Mouse (Mus musculus) liver, embryonic 13.5 days (tissue): ENCODE measurements around the gene Pfkfb4. TPM values are rescaled to one million over a fixed set of nuclear protein-coding genes. Genes with fewer than 3 reads are reported as not detected.

ENCODE experiments used
- ATAC-seq: fragments of 200-750 bp; cut with Nextera tagmentation; 2 replicates; pipeline ENCODE4 v1.8.0; 2017; ENCODE audit warnings: low read depth, mild to moderate bottlenecking, moderate number of reproducible peaks, moderate library complexity
- DNase-seq: peaks from one replicate; pipeline ENCODE4 v3.0.0; 2022
- H3K27ac ChIP-seq: fragments of 300-500 bp; sonication (generic); 2 replicates; pipeline ENCODE4 v1.5.1; 2015; ENCODE audit warnings: moderate library complexity, mild to moderate bottlenecking, inconsistent platforms
- H3K27me3 ChIP-seq: fragments of 300-500 bp; sonication (generic); 2 replicates; pipeline ENCODE4 v1.6.1; 2015; ENCODE audit warnings: mild to moderate bottlenecking, inconsistent platforms
- H3K36me3 ChIP-seq: fragments of 300-500 bp; sonication (generic); 2 replicates; pipeline ENCODE4 v1.6.1; 2015; ENCODE audit warnings: mild to moderate bottlenecking, inconsistent platforms
- H3K4me1 ChIP-seq: fragments of 300-500 bp; sonication (generic); replicated peaks from 2 replicates; pipeline ENCODE4 v1.6.1; 2015; ENCODE audit warnings: inconsistent platforms
- H3K4me2 ChIP-seq: fragments of 300-500 bp; sonication (generic); 2 replicates; pipeline ENCODE4 v1.6.1; 2015; ENCODE audit warnings: inconsistent platforms, mild to moderate bottlenecking, moderate library complexity
- H3K4me3 ChIP-seq: fragments of 300-500 bp; sonication (generic); replicated peaks from 2 replicates; pipeline ENCODE4 v1.5.1; 2015; ENCODE audit warnings: mild to moderate bottlenecking, inconsistent platforms
- H3K9ac ChIP-seq: fragments of 300-500 bp; sonication (generic); 2 replicates; pipeline ENCODE4 v1.6.1; 2015; ENCODE audit warnings: mild to moderate bottlenecking, inconsistent platforms
- H3K9me3 ChIP-seq: fragments of 300-500 bp; sonication (generic); replicated peaks from 2 replicates; pipeline ENCODE4 v1.6.1; 2016; ENCODE audit warnings: inconsistent platforms
- WGBS: fragments of 180-500 bp; shearing (Covaris S2); methylation state at CpG from one replicate; pipeline ENCODE4 v1.1.7; 2015; ENCODE audit not compliant: insufficient replicate concordance; 5-methylcytosine and 5-hydroxymethylcytosine counted together
- polyA plus RNA-seq: library from polyadenylated mRNA; unstranded; fragments of >200 nt; fragmentation: Nextera tagmentation; extraction: Ambion mirVana; gene quantifications from 2 replicates; pipeline ENCODE4 v1.2.1, GENCODE M21; 2015

The Pfkfb4 gene
- polyA plus RNA-seq: 2.3 and 2.5 TPM in 2 replicates

DNA sequence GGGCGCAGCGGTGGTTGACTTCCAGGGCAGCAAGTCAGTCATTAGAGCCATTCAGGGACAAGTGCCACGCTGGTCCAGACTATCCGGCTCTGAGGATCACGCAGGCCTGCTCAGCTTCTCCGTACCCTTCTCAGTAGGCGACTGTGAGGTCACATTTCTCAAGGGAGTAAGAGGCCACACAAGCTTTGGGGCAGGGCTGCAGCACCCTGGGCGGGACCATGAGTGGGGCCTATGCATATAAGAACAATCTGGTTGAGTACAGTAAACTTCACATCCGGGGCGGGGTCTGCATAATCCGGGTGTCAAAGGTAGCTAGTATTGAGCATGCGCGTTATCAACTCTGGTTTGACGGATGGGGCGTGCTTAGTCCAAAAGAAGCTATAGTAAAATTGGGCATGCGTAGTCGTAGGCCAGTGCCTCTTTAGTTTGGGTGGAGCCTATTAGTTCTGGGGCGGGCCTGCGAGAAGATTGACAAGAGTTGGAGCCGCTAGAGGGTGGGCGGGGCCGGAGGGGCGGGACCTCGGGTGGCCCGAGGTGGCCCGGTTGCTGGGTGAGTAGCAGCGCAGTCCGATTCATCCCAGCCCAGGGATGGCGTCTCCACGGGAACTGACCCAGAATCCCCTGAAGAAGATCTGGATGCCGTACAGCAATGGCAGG, at the start of gene Pfkfb4:
TSS of gene Pfkfb4 (plus strand) at position 351 of the 657 bp plus-strand sequence.
- DNase-seq: peak; percentile 97
- H3K36me3 ChIP-seq: no peaks in the 10 kb centered on the region
- 2% methylated on average over 31 of the region's 31 CpGs for WGBS
- no peaks in the 10 kb centered on the region for H3K9me3 ChIP-seq
- peak within 1 kb of the TSS; percentile 65 for H3K4me3 ChIP-seq
- peak within 1 kb of the TSS; percentile 91 for H3K4me2 ChIP-seq
- ATAC-seq: peak; percentile 96
- H3K9ac ChIP-seq: peak within 1 kb of the TSS; percentile 65
- H3K27me3 ChIP-seq: no peaks in the 10 kb centered on the region
- H3K27ac ChIP-seq: peak within 1 kb of the TSS; percentile 77
- H3K4me1 ChIP-seq: peaks cover 76% of the 10 kb centered on the region

- Histone ChIP-seq H3K4me2 (no peak overlapping the region), H3K9ac (no peak overlapping the region), H3K4me3 (no peak overlapping the region), H3K4me1 (peaks cover 24% of the 10 kb centered on the region), H3K9me3 (no peaks in the 10 kb centered on the region), H3K27ac (no peak overlapping the region), H3K36me3 (peaks cover 94% of the 10 kb centered on the region), H3K27me3 (no peaks in the 10 kb centered on the region)
- peak; percentile 27; the same call in 1 of the 2 replicates for ATAC-seq
- no peak for DNase-seq
- 83% methylated on average over 9 of the region's 9 CpGs for WGBS
Observed at GRCm38 (mm10) chr9:108945111-108945510, 46.5 kb upstream of the Pfkfb4 start.

- H3K9me3 ChIP-seq: no peaks in the 10 kb centered on the region
- H3K4me3 ChIP-seq: no peak overlapping the region
- H3K4me1 ChIP-seq: peaks cover 24% of the 10 kb centered on the region
- H3K27ac ChIP-seq: no peak overlapping the region
- H3K4me2 ChIP-seq: no peak overlapping the region
- DNase-seq (no peak), ATAC-seq (peak; percentile 39)
- WGBS: 46% methylated on average over 5 of the region's 5 CpGs
- H3K27me3 ChIP-seq: no peaks in the 10 kb centered on the region
- peaks cover 94% of the 10 kb centered on the region for H3K36me3 ChIP-seq
- H3K9ac ChIP-seq: no peak overlapping the region
Observed at GRCm38 (mm10) chr9:108945608-108946007, 46.0 kb upstream of the Pfkfb4 start.

DNA sequence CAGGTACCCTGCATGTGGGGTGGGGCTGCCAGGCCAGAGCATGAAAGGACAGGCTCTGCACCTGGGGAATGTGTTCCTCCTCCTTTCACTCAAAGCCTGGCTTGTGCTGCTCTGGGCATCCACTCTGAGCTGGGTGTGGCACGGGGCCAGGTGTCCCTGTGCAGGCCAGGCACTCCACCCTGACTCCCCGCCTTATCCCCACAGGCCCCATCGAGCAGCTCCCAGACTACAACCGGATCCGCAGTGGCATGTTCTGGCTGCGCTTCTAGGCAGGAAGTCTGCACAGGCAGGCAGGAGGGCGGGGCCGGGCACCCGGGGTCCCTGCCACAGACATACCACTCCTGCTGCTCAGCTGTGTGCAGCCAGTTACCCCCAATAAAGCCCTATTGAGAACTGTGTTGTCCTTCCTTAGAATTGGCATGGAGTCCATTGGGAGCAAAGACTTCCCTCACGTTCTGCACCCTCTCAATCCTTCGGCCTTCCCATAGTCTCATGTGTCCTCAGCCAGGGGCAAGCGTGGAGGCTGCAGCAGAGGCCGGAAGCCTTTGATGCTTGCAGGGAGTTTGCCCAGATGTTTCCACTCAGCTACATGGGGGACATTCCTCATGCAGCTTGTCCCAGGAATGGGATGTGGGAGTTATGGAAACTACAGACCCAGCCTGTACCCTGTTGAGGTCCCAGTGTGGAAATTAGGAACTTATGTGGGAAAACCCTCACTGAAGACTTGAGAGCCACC, 42.2 kb upstream of the Pfkfb4 start:
- DNase-seq: no peak
- ATAC-seq: no peak
- no peak overlapping the region for H3K27ac ChIP-seq

DNA sequence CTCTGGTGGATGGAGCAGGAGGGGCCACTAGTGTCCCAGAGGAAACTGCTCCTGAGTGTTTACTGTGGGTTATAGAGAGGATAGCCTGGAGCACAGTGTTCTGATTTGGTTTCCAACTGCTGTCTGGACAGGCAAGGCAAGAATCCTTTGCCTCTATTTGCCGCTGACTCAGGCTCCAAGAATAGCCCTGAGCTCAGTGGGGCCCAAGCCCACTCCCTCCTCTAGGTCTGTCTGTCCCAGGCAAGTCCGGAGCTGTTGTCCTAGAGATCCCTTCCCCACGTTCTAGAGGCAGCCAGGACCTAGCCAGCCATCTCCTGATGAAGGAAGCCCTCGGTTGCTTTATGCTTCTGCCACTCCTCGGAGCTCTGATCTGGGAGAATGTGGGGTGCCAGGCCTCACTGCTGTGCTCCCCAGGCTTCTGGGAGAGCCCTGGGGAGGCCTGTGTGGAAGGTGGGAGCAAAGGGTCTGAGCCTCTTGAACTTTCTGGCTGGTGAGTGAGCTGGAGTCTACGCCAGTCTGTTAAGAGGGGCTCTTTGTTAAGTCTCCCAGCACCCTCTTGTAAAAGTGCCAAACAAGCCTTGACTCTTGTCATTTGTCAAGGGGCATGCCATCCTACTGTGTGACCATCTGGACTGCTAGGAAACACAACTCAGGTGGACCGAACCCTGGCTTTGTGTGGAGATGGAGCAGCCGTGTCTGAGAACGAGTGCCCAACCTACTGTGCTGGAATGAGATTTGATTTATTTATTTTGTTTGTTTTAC, 41.4 kb upstream of the Pfkfb4 start:
- DNase-seq: no peak
- no peaks in the 10 kb centered on the region for H3K9me3 ChIP-seq
- no peak overlapping the region for H3K27ac ChIP-seq
- no peak for ATAC-seq
- peaks cover 4% of the 10 kb centered on the region; the same call in 1 of the 2 replicates for H3K4me1 ChIP-seq
- 81% methylated on average over 9 of the region's 9 CpGs for WGBS
- H3K4me2 ChIP-seq: no peak overlapping the region
- peaks cover 54% of the 10 kb centered on the region for H3K36me3 ChIP-seq
- H3K4me3 ChIP-seq: no peak overlapping the region
- no peak overlapping the region for H3K9ac ChIP-seq
- peaks cover 31% of the 10 kb centered on the region for H3K27me3 ChIP-seq

More for the DNA sequence above, 42.2 kb upstream of the Pfkfb4 start:
- Histone ChIP-seq H3K27me3 (peaks cover 23% of the 10 kb centered on the region), H3K9ac (no peak overlapping the region), H3K4me1 (peaks cover 12% of the 10 kb centered on the region), H3K4me3 (no peak overlapping the region), H3K4me2 (no peak overlapping the region), H3K9me3 (no peaks in the 10 kb centered on the region), H3K36me3 (peaks cover 62% of the 10 kb centered on the region)
- WGBS: 81% methylated on average over 13 of the region's 13 CpGs

- ATAC-seq (no peak), DNase-seq (no peak)
- H3K4me2 ChIP-seq: no peak within 1 kb of the TSS
- no peaks in the 10 kb centered on the region for H3K9me3 ChIP-seq
- peaks cover 37% of the 10 kb centered on the region for H3K27me3 ChIP-seq
- no peak within 1 kb of the TSS for H3K27ac ChIP-seq
- no peak within 1 kb of the TSS for H3K4me3 ChIP-seq
- H3K36me3 ChIP-seq: peaks cover 24% of the 10 kb centered on the region
- 12% methylated on average over 15 of the region's 15 CpGs for WGBS
- H3K4me1 ChIP-seq: no peaks in the 10 kb centered on the region
- no peak within 1 kb of the TSS for H3K9ac ChIP-seq
Observed at GRCm38 (mm10) chr9:108953081-108953636, 38.4 kb upstream of the Pfkfb4 start, which contains the start of gene Col7a1. Gene Col7a1, plus strand, starts transcription at chr9:108953586.

GRCm38 (mm10) chr9:108955241-108955640, 36.3 kb upstream of the Pfkfb4 start:
- Histone ChIP-seq H3K27me3 (peaks cover 37% of the 10 kb centered on the region), H3K4me1 (no peaks in the 10 kb centered on the region), H3K9ac (no peak overlapping the region), H3K27ac (no peak overlapping the region), H3K4me3 (no peak overlapping the region), H3K4me2 (no peak overlapping the region), H3K36me3 (peaks cover 3% of the 10 kb centered on the region), H3K9me3 (no peaks in the 10 kb centered on the region)
- ATAC-seq (no peak), DNase-seq (no peak)
- WGBS: 79% methylated on average over 11 of the region's 11 CpGs

- ATAC-seq (no peak), DNase-seq (no peak)
- no peak overlapping the region for H3K4me3 ChIP-seq
- no peak overlapping the region for H3K4me2 ChIP-seq
- peaks cover 37% of the 10 kb centered on the region for H3K27me3 ChIP-seq
- WGBS: 75% methylated on average over 11 of the region's 11 CpGs
- H3K36me3 ChIP-seq: no peaks in the 10 kb centered on the region
- H3K9ac ChIP-seq: no peak overlapping the region
- no peaks in the 10 kb centered on the region for H3K9me3 ChIP-seq
- no peaks in the 10 kb centered on the region for H3K4me1 ChIP-seq
- H3K27ac ChIP-seq: no peak overlapping the region
Observed at GRCm38 (mm10) chr9:108955846-108956245, 35.7 kb upstream of the Pfkfb4 start.

DNA sequence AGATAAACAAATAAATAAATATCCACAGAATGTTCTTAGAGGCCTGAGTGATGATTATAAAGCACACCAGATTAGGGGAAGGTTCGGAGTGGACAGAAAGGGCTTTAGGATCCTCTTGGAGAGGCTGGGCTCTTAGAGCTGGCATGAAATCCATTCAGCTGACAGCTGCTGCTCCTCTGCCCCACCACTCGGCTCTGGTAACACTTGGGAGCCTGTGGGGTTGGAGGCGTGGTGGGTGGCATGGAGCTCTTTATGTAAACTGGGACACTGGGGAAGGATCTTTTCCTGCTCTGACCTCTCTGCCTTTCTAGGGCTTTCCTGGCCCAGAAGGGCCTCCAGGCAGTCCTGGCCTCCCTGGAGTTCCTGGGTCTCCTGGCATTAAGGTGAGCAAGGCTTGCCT, 28.0 kb upstream of the Pfkfb4 start:
- Histone ChIP-seq H3K9ac (no peak overlapping the region), H3K36me3 (no peaks in the 10 kb centered on the region), H3K4me3 (no peak overlapping the region), H3K27ac (no peak overlapping the region), H3K9me3 (no peaks in the 10 kb centered on the region), H3K4me1 (no peaks in the 10 kb centered on the region), H3K27me3 (no peaks in the 10 kb centered on the region), H3K4me2 (no peak overlapping the region)
- DNase-seq (no peak), ATAC-seq (no peak)
- 63% methylated on average over 3 of the region's 3 CpGs for WGBS

DNA sequence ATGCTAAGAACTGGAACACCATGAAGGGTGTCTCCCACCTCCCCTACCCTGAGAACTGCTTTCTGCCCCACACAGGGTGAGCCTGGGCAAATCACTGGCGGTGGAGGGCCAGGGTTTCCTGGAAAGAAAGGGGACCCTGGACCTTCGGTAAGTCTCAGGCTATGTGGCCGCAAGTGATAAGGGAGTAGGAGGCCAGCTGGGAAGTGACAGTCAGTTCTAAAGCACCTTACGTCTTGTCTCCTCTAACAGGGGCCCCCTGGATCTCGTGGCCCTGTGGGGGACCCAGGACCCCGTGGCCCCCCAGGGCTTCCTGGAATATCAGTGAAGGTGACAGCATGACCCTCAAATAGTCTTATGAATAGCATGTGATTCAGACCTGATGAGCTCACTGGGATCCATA, 27.2 kb upstream of the Pfkfb4 start:
- no peak for ATAC-seq
- Histone ChIP-seq H3K4me1 (no peaks in the 10 kb centered on the region), H3K4me2 (no peak overlapping the region), H3K27ac (no peak overlapping the region), H3K36me3 (no peaks in the 10 kb centered on the region), H3K9ac (no peak overlapping the region), H3K4me3 (no peak overlapping the region), H3K27me3 (no peaks in the 10 kb centered on the region), H3K9me3 (no peaks in the 10 kb centered on the region)
- DNase-seq: no peak
- WGBS: 24% methylated on average over 6 of the region's 6 CpGs

- Histone ChIP-seq H3K4me3 (no peak overlapping the region), H3K4me1 (no peaks in the 10 kb centered on the region), H3K36me3 (no peaks in the 10 kb centered on the region), H3K9me3 (no peaks in the 10 kb centered on the region), H3K27ac (no peak overlapping the region), H3K4me2 (no peak overlapping the region), H3K27me3 (no peaks in the 10 kb centered on the region), H3K9ac (no peak overlapping the region)
- DNase-seq: no peak
- ATAC-seq: no peak
- 59% methylated on average over 8 of the region's 8 CpGs for WGBS
Observed at GRCm38 (mm10) chr9:108970623-108971022, 21.0 kb upstream of the Pfkfb4 start.
